Mouse (Mus musculus): Measurements from ENCODE around the gene Gm5930. TPM values are rescaled to one million over a fixed set of nuclear protein-coding genes. Genes with fewer than 3 reads are reported as not detected.
"Not testable (repeated sequence)": the region's sequence is repeated elsewhere in the genome, so short reads cannot be mapped to it uniquely, and the experiment has no call there.

The Gm5930 gene
- not detected for total RNA-seq (2021)
- long read RNA-seq, experiment 1, result 0 reads
- long read RNA-seq, experiment 2, result 0 reads

DNA sequence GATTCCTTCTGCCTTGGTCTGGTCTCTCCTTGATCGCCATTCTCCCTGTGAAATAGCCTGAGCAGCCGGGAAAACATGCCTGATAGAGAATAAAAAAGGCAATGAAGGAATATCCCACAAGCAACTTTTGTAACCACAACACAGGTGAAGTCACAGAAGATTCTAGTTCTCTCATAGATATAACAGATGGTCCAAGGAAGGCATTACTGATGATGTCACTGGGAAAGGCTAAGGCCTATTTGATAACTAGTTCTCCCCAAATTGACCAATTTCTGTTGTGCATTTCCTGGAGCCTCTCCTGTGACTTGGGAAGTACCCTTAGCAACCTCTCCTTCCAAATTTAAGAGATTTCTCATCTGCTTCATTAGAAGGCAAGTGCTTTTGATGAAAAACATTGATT, at the start of gene Gm5930:
TSS of gene Gm5930 (minus strand) at position 101 of the 400 bp plus-strand sequence.
- not testable (repeated sequence) for DNase-seq (ENCODE audit: low spot score in 2 of 2)

DNA sequence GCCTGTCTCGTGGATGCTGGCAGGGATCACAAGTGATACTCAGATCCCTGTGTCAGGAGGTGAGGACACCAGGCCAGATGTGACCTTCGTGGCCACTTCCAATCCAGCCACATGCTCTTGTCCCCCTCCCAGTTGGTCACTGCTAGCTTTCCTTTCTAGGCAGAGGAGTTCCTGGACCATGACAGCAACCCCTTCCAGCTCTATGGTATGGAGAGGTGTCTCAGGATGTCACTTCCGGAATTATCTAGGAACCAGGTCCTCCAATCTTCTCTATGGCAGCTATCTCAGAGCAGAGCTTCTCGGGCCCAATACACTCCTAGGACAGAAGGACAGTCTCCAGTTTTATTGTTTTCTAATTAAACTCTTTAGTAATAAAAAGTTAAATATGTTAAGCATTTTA, 45.8 kb upstream of the Gm5930 start:
- DNase-seq (ENCODE audit: low spot score in 2 of 2), result not testable (repeated sequence)

DNA sequence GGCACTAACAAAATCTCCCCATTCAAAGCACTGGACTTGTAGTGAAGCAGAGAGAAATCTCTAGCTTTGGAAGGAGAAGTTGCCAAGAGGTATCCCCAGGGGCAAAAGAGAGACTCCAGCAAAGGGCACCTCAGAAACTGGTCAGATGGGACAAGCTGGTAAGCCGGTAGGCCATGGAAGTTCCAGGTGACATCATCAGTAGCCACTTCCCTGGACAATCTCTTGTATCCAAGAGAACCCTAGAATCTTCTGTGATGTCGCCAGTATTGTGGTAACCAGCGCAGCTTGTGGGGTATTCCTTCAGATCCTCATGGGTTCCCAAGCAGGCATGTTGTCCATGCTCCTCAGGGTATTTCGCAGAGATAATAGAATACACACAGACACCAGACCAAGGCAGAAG, 26.7 kb upstream of the Gm5930 start, which contains the start of gene Gm8229:
TSS of gene Gm8229 (plus strand) at position 301 of the 400 bp plus-strand sequence.
- DNase-seq (ENCODE audit: low spot score in 2 of 2), result not testable (repeated sequence)

DNA sequence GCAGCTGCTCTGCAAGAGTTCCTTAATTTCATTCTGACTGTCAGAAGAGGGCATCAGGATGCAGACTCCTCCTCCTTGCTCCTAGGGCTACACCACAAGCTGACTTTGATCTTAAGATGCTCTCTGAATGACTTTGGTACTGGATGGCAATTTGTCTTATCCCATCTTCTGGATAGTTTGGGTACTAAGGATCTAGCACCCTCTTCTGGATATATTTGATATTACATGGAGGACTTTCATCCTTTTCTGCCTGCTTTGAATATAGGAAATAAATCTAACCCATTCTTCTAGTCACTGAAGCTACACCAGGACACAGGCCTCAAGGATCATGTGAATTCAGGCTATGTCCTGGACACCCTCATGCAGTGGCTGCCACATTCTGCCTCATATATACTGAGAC, 23.9 kb upstream of the Gm5930 start:
- DNase-seq (ENCODE audit: low spot score in 2 of 2), result peak in 1 of 2 experiments; percentile 2

DNA sequence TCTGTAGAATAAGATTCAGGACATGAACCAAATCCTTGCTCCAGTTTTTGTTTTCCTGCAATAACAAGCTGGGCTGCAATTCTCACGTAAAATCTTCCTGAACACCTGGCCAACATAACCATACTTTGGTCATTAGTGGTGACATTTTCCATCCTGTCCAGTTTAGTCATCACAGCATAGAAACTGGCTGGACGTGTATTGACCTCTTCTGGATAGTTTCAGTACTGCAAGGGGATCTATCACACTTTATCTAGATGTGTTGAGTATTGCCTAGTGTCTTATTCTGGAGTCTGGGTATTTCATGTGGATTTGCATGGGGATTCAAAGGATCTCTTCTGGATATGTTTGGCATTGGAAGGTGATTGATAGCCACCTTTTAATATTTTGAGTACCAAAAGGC, 23.0 kb upstream of the Gm5930 start:
- not testable (repeated sequence) for DNase-seq (ENCODE audit: low spot score in 2 of 2)

DNA sequence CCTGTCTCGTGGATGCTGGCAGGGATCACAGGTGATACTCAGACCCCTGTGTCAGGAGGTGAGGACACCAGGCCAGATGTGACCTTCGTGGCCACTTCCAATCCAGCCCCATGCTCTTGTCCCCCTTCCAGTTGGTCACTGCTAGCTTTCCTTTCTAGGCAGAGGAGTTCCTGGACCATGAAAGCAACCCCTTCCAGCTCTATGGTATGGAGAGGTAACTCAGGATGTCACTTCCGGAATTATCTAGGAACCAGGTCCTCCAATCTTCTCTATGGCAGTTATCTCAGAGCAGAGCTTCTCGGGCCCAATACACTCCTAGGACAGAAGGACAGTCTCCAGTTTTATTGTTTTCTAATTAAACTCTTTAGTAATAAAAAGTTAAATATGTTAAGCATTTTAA, 26.3 kb downstream of the Gm5930 start:
- not testable (repeated sequence) for DNase-seq (ENCODE audit: low spot score in 2 of 2)

DNA sequence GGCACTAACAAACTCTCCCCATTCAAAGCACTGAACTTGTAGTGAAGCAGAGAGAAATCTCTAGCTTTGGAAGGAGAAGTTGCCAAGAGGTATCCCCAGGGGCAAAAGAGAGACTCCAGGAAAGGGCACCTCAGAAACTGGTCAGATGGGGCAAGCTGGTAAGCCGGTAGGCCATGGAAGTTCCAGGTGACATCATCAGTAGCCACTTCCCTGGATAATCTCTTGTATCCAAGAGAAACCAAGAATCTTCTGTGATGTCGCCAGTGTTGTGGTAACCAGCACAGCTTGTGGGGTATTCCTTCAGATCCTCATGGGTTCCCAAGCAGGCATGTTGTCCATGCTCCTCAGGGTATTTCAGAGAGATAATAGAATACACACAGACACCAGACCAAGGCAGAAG, 53.1 kb downstream of the Gm5930 start, which contains the start of gene Gm8220:
TSS of gene Gm8220 (plus strand) at position 301 of the 400 bp plus-strand sequence.
- not testable (repeated sequence) for DNase-seq (ENCODE audit: low spot score in 2 of 2)

Other genes starting within 250 kb of the Gm5930 start
- not detected for gene Ear2, start 235.9 kb downstream of the Gm5930 start, total RNA-seq (2021)
- not detected for gene Gm3327, start 214.7 kb downstream of the Gm5930 start, total RNA-seq (2021)
- not detected for gene Gm8212, start 140.9 kb downstream of the Gm5930 start, total RNA-seq (2021)
- gene 4930503E14Rik, start 125.3 kb downstream of the Gm5930 start, total RNA-seq (2021), result not detected
- not detected for gene Gm8220, start 53.0 kb downstream of the Gm5930 start, total RNA-seq (2021)
- gene Gm8229, start 26.8 kb upstream of the Gm5930 start, total RNA-seq (2021), result not detected
- gene Gm3371, start 72.1 kb upstream of the Gm5930 start, total RNA-seq (2021), result not detected
- gene Gm8232, start 95.1 kb upstream of the Gm5930 start, total RNA-seq (2021), result not detected
- gene BC061237, start 153.9 kb upstream of the Gm5930 start, total RNA-seq (2021), result not detected
- not detected for gene Gm17093, start 179.7 kb upstream of the Gm5930 start, total RNA-seq (2021)
- not detected for gene Gm8247, start 244.6 kb upstream of the Gm5930 start, total RNA-seq (2021)

Measured in layer of hippocampus, postnatal 14 days (tissue).